Mouse (Mus musculus): ENCODE results near the gene Gm13090.

The Gm13090 gene

GRCm38 (mm10) chr4:151096334-151097103 lies 7.1 kb downstream of the Gm13090 start:
- DNase-seq (ENCODE audit: low spot score in 2 of 2) = no peak

GRCm38 (mm10) chr4:151097104-151097438 lies 7.7 kb downstream of the Gm13090 start:
- DNase-seq (ENCODE audit: low spot score in 2 of 2) = no peak

GRCm38 (mm10) chr4:151103646-151104045 lies 14.3 kb downstream of the Gm13090 start:
- no peak for DNase-seq (ENCODE audit: low spot score in 2 of 2)

GRCm38 (mm10) chr4:151104147-151104546 lies 14.8 kb downstream of the Gm13090 start:
- DNase-seq (ENCODE audit: low spot score in 2 of 2) = no peak

- no peak for DNase-seq (ENCODE audit: low spot score in 2 of 2)
Measured at GRCm38 (mm10) chr4:151105886-151106285, 16.5 kb downstream of the Gm13090 start.

- no peak for DNase-seq (ENCODE audit: low spot score in 2 of 2)
Measured at GRCm38 (mm10) chr4:151106468-151106867, 17.1 kb downstream of the Gm13090 start.

GRCm38 (mm10) chr4:151107131-151108001 lies 18.0 kb downstream of the Gm13090 start:
- no peak for DNase-seq (ENCODE audit: low spot score in 2 of 2)

- peak; percentile 43 to 50 for DNase-seq (ENCODE audit: low spot score in 2 of 2)
Measured at GRCm38 (mm10) chr4:151108028-151108771, 18.8 kb downstream of the Gm13090 start.

GRCm38 (mm10) chr4:151108834-151109241 lies 19.5 kb downstream of the Gm13090 start:
- no peak for DNase-seq (ENCODE audit: low spot score in 2 of 2)

- no peak for DNase-seq (ENCODE audit: low spot score in 2 of 2)
Measured at GRCm38 (mm10) chr4:151111226-151111625, 21.9 kb downstream of the Gm13090 start.

GRCm38 (mm10) chr4:151114574-151114973 lies 25.2 kb downstream of the Gm13090 start:
- DNase-seq (ENCODE audit: low spot score in 2 of 2) = no peak

- no peak for DNase-seq (ENCODE audit: low spot score in 2 of 2)
Measured at GRCm38 (mm10) chr4:151118883-151119282, 29.5 kb downstream of the Gm13090 start.

- DNase-seq (ENCODE audit: low spot score in 2 of 2) = no peak
Measured at GRCm38 (mm10) chr4:151127636-151128548, 38.5 kb downstream of the Gm13090 start.

GRCm38 (mm10) chr4:151128641-151129541 lies 39.5 kb downstream of the Gm13090 start:
- DNase-seq (ENCODE audit: low spot score in 2 of 2) = no peak

- no peak for DNase-seq (ENCODE audit: low spot score in 2 of 2)
Measured at GRCm38 (mm10) chr4:151129725-151130557, 40.6 kb downstream of the Gm13090 start.

GRCm38 (mm10) chr4:151130756-151131490 lies 41.6 kb downstream of the Gm13090 start:
- DNase-seq (ENCODE audit: low spot score in 2 of 2) = no peak

GRCm38 (mm10) chr4:151132493-151132892 lies 43.1 kb downstream of the Gm13090 start:
- no peak for DNase-seq (ENCODE audit: low spot score in 2 of 2)

GRCm38 (mm10) chr4:151133760-151134159 lies 44.4 kb downstream of the Gm13090 start:
- no peak for DNase-seq (ENCODE audit: low spot score in 2 of 2)

Measured in spleen, postnatal 36 days (tissue).